Mouse (Mus musculus): Measurements from ENCODE around the gene Tcf7l1.

Gene Tcf7l1

DNA sequence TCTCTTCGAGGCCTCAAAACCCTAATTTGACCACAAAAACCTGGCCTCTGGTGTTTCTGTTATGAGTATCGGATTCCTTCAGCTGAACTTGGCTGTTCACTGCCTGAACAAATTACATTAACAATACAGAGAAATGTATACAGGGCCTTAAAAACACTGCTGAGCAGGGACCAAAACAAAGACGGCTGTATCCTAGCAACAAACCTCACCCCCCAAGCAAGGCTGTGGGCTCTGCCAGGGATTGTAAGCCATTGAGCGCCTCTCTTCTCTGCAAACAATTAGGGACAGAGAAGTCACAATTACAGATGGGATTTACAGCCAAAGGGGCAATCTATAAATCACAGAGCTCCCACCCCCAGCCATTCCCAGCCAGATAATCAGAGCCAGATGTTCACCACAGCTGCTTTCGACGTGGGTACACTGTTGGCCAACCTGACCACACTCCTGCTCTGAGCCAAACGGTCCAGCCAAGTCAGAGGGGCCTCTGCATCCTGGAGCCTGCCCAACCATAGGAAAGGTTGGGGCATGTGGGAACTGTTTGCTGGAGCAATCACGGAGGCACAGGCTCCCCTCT lies 77.5 kb downstream of the Tcf7l1 start:
- no peak for DNase-seq (ENCODE audit: inconsistent age in 2 of 2, low spot score in 1 of 2)

DNA sequence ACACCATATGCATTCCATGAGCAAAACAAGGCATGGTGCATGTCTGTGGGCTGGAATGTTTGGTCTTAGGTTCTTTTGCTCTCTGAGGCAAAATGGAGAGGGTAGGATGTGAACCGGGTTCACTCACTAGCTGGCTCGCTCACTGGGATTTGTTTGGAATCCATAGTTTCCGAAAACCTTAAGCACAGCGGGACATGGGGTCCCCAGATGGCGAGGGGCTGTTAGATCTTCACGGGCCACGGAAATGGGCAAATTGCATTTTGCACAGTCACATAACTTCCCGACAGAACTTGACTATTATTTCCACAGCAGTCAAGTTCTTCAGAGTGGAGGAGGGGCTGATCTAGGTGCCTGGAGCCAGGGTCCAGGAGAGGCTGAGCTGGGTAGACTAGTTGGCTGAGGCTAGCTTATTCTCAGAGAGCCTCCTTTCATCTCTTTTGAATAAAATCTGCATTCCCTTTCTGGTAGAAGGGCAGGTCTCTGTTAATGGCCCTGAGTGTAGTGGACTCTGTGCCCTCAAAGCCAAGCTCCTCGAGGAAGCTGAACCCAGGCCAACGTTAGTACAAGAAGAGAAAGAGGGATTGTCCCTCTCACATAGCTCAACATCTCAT lies 78.1 kb downstream of the Tcf7l1 start:
- DNase-seq (ENCODE audit: inconsistent age in 2 of 2, low spot score in 1 of 2), result no peak

DNA sequence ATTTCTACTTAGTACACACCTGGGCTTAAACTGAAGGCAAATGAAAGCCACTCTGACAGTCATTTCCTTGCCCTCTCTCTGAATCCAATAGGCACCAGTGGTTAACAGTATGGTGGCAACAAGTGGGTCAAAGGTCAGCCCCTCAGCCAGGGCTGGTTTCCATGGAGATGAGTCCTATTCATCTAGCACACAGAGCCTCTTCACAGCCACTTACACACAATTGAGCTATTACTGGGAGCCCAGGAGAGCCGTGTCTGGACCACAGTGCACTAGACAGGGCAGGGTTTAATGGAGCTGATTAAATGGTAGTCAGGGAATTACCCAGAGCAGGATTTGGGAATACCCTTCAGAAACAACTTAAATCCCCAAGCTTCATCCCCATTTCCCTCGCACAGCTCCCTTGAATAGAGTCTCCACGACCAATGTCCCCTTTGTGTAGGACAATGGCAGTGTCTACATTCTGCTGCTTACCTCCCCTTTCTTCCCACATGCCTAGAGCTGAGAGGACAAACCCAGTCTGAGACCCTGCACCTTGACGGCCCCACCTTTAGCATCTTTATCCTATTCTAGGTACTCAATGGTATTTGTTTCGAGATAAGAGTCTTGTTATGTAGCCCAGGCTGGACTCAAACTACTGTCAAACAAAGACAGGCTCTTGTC lies 89.5 kb downstream of the Tcf7l1 start:
- DNase-seq (ENCODE audit: inconsistent age in 2 of 2, low spot score in 1 of 2), result no peak

DNA sequence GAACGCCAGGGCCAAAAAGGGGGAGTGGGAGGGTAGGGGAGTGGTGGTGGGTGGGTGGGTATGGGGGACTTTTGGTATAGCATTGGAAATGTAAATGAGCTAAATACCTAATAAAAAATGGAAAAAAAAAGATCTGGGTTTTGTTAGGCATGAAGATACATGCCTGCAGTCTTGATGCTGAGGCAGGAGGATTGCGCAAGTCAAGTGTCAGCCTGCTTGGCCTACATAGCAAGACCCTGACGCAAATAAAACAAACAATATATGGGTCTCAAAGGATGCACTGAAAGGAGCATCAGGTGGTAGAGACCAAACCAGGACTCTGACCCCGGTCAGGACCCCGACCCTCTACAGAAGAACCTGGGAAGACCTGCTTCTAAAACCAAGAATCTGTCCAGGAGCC lies 90.5 kb downstream of the Tcf7l1 start:
- DNase-seq (ENCODE audit: inconsistent age in 2 of 2, low spot score in 1 of 2), result no peak

DNA sequence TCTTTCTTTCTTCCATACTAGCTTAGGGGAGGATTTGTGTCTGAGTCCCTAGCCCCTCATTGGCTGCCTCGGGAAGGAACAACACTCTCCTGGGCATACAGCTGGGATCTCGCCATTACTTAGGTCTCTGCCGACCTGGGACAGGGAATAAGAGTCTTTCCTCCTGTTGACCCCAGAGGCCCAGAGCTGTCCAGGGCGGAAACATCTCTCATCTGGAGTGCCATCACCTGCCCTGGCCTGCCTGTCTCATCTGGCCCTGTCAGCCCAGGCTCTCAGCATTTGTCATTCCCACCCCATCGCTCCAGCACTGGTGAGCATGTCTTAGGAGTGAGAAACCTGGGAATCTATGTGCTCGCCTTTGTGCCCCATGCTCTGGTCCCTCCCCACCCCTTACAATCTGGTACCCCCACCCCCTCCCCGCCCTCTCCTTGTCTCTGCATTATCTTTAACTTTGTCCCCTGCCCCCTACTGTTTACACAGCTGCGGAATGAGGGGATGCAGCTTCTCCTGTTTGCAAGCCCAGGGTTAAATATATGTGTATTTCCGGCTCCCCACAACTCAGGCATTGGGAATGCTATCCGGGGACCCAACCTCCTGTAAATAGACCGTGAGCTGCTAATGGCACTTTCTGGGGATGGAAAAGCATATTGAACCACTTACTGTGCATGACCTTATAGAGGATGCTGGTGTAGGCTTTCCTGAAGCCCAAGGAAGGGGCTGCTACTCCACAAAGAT lies 92.3 kb downstream of the Tcf7l1 start:
- no peak for DNase-seq (ENCODE audit: inconsistent age in 2 of 2, low spot score in 1 of 2)

DNA sequence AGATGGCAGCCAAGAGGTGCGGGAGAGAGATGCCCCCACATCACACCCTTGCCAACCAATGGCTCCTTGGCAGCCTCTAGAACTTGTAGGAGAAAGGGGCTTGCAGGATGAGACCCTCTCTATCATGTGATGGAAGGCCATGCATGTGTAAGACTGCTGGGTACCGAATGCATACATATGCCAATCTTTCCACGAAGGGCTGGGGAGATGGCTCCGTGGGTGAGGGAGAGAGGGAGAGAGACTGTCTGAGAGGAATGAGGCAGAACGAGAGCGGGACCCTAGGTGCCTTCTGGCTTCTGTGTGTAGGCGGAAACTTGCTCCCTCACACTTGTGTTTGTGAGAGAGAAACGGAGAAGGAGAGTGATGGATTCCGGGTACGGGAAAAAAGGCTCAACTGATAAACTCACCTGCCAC lies 94.3 kb downstream of the Tcf7l1 start:
- DNase-seq (ENCODE audit: inconsistent age in 2 of 2, low spot score in 1 of 2), result no peak

DNA sequence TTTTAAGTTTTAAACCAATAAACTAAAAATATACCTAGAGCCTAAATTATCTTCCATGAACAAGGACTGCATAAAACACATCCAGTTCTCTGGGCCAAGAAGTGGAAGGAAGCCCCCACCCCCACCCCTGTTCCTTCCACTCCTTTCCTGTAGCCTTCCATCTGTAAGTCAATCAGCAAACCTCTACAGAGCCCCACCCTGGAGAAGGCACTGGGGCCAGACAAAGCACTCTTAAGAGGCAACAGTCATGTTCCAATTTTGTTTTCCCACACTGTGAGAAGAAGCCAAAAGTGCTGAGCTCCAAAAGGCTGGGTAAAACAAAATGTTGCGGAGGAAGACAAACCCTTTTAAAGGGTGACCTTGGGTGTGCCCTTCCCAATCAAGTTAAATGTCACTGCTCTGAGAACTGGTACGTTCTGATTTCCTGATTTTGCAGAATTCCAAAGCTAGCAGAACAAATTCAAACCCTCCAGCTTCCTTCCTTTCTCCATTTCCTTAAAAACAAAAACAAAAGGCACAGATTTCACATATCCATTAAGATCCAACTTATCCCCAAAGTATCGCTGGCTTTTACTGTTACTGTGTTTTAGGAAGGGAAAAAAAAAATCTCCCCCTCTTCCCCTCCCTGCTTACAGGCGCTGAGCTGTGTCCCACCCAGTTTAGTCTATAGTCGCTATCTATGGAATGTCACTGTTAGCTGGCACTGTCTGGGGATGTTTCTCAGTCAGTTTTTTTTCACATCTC lies 94.8 kb downstream of the Tcf7l1 start:
- DNase-seq (ENCODE audit: inconsistent age in 2 of 2, low spot score in 1 of 2), result peak; percentile 31 to 70

DNA sequence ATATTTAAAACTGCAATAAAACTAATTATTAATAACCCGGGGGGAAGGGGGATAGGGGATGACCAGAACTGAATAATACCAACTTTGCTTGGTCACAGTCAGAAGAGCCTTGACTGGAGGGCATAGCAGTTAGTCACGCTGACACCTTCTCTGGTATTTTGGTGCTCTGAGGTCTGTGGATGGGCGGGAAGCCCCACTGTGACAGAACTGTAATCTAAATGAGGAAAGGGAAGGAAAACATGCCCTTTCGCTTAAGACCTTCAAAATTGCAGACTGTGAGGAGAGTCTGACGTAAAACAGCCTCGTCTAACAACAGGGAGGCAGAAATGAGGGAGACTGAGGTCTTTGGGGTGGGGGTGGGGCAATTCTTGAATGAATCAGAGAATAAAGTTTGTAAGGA lies 96.6 kb downstream of the Tcf7l1 start:
- peak; percentile 57 to 75 for DNase-seq (ENCODE audit: inconsistent age in 2 of 2, low spot score in 1 of 2)

DNA sequence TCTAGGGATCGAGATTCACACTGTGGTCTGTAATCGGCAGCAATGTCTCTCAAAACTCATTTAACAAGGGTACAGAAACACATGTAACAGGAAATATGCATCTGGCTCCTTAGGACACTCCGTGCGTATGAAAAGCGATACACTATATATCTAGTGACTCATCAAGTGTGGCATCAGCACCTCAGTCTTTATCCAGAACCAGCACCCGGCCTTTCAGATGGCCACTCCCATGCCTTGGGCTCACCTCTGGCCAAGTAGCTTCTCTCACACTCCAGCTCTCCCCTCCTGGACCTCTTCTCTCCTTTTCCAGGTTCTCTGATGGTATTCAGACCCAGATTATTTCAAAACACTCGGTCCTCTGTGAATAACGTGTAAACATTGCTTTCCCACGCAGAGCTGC lies 97.5 kb downstream of the Tcf7l1 start:
- no peak for DNase-seq (ENCODE audit: inconsistent age in 2 of 2, low spot score in 1 of 2)

DNA sequence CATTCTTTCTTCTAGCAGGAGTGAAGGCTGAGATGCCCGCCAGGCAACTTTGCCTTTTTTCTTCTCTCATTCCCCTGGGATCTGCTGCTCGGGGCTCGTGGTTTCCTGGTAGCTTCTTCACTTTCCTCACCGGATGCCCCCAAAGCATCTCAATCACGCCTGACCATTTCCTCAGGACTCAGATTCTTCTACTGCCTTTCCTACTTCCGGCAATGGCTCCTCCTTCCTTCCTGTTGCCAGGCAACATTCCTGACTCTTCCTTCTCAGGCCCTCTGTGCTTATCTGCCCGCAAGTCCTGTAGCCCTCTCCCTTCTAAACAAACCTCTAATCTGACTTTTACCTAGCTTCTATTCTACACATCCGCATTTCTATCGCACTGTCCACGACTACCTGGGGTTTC lies 98.5 kb downstream of the Tcf7l1 start:
- DNase-seq (ENCODE audit: inconsistent age in 2 of 2, low spot score in 1 of 2), result peak in 1 of 2 experiments; percentile 34

DNA sequence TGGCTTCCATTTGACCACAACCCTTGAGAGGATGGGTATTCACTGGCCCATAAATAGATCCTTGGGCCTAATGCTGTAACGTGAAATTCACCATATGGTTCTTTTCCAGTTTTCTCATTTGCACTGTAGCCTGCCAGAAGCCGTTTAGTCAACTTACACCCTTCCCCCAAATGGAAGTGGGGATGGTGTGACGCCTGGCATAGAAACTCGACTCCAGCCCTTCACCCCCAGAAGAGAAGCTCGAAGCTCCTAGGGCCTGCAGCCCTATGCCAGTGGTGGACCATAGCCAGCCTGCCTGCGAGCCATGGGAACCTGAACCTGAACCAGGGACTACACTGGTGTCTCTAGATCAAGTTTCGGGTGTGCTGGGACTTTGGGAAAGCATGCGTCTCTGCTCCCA lies 99.1 kb downstream of the Tcf7l1 start:
- no peak for DNase-seq (ENCODE audit: inconsistent age in 2 of 2, low spot score in 1 of 2)

DNA sequence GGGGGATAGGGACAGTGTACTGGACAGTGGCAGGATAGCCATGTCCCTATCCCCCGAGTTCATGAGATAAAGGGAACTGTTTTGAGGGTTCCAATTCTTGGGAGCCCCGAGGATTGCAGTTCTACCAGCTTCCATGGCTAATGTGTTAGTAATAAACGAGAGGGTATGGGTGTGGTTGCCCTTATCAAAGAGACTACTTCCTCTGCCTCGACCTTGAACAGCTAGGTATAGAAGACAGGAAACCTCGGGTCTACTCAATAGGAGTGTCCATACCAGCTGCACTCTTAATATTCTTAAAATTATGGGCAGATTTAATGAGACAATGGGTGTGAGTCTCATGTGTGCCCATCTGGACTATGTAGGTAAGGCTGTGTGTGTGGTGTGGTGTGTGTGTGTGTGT lies 100.0 kb downstream of the Tcf7l1 start:
- DNase-seq (ENCODE audit: inconsistent age in 2 of 2, low spot score in 1 of 2), result no peak

DNA sequence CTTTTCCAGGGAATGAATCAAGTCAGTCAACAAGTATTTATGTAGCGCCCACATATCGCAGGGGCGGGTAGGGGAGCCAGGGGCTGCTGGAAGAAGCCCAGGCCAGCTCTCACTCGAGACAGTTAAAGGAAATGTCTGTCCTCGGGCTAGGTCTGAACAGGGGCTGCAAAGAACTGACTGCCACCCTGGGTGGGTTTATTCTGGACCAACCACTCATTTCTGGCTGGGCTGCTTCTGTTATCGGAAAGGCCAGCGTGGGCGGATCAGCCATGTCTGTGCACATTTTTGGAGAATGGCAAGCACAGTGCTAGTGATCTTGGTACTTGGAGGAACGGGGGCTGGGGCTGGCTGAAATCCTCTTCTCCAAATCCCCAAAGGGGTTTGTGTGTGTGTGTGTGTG lies 103.9 kb downstream of the Tcf7l1 start:
- no peak for DNase-seq (ENCODE audit: inconsistent age in 2 of 2, low spot score in 1 of 2)

DNA sequence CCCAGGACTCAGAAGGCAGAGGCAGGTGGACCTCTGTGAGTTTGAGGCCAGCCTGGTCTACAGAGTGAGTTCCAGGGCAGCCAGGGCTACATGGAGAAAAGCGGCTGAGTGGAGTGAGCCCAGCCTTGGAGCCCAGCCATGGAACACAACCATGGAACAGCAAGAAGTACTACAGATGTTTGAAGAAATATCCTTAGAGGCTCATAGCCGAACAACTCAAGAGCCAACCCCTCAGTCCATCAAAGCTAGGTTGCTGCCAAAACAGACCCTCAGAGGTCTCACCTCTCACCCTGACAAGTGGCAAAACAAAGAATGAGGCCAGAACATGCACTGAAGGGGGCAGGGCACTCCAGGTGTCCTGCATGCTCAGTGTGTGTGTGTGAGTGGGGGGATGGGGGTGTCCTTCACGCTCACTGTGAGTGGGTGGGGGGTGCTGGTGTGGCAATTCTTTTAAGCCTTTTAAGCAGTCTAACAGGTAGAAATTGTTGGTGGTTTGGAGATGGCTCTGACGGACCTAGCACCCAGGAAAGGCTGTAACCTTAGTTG lies 104.7 kb downstream of the Tcf7l1 start:
- DNase-seq (ENCODE audit: inconsistent age in 2 of 2, low spot score in 1 of 2), result no peak

DNA sequence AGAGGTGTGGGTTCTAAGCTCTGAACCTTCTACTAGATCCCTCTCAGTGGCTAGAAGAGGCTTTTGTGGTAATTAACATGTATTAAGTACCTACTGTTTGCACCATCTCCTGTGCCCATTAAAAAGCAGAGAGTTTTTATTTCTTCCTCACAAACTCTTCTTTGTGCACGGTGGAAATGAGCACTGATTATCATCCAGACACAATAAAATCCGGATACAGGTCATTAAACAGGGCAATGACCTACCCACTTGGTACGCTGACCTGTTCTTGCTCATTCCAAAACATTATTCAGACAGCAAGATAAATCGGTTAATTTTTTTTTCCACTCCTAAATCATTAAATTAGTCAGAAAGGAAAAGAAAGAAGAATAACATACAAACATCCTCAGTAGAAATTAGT lies 106.8 kb downstream of the Tcf7l1 start:
- DNase-seq (ENCODE audit: inconsistent age in 2 of 2, low spot score in 1 of 2), result no peak

DNA sequence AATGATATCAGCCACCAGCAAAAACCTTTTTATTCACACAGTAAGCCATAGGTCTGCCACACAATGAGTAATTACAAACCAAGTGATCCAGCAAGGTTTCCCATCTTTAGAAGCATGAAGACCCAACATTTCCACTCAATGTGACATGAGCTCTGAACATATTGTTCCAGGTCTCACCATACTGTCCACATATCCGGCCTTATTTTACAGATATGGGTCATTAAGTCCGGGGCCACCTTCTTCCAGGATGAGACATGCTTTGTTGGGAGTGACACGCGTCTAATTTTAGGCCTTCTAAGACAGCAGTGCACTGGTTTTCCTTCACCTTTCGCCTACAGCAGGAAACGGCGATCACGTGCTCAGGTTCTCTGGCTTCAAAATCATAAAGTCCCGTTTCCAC lies 108.1 kb downstream of the Tcf7l1 start:
- DNase-seq (ENCODE audit: inconsistent age in 2 of 2, low spot score in 1 of 2), result no peak

DNA sequence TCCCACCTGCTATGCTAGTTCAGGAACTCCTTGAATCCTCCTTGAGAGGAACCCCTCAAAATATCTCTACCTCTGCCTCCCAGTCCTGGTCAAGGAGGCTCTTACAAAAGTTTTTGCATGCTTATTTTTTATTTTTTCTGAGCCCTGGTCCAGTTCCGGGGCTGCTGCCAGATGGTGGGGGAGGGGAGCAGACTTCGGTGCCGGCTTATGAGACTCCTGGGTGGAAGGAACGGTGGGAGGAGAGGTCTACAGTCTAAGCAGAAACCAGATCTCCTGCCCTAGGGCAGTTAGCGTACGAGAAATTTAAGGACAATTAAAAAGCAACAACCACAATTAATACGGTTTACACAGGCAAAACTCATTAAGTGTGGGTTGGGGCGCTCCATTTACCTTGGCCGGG lies 110.4 kb downstream of the Tcf7l1 start:
- no peak for DNase-seq (ENCODE audit: inconsistent age in 2 of 2, low spot score in 1 of 2)

DNA sequence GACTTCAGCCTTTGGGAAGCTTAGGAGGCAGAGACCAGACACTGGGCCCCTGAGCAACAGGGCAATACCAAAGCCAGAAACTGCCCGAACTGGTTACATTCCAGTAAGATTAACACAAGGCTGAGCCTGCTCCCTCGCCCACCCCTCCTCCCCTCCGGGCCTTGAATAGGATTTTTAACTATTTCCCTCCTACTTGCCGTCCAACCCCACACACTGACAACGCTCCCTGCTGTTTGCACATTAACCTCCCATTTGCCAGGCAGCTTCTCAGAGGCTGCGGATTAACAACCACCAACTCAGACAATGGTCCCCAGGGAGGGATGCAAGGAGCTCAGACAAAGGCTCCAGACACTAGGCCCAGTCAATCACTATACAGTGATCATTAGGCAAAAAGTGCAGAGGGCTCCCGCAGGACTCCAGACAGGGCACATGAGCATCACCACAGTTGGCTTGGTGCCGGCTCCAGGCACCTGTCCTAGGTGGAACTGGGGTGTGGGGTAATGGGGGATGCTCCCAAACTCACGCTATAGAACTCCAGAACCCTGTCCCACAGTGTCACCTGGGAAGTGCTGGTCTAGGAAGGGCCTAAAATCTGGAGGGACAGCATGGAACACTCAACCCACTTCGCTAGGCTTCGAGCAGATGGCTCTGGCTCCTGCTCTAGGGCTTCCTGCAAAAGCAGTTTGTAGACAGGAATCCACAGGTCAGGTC lies 111.4 kb downstream of the Tcf7l1 start:
- DNase-seq (ENCODE audit: inconsistent age in 2 of 2, low spot score in 1 of 2), result no peak

DNA sequence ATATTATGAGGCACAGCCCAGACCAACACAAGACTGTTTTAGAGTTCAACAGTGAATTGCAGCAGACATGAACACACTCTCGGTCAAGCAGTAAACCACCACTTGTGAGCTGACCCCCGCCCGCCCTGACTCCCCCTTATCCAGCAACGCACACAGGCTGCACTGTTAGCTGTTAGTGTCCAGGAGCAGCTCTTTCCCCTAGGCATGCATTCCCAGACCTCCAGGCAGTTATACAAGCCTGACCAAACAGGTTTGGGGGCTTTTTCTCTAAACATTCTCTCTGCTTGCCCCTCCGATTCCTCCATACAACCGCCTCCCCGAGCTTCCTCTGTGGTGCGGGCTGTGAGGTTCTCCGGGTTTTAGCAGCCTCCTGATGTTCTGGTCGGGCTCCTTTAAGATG lies 112.0 kb downstream of the Tcf7l1 start:
- DNase-seq (ENCODE audit: inconsistent age in 2 of 2, low spot score in 1 of 2), result no peak

DNA sequence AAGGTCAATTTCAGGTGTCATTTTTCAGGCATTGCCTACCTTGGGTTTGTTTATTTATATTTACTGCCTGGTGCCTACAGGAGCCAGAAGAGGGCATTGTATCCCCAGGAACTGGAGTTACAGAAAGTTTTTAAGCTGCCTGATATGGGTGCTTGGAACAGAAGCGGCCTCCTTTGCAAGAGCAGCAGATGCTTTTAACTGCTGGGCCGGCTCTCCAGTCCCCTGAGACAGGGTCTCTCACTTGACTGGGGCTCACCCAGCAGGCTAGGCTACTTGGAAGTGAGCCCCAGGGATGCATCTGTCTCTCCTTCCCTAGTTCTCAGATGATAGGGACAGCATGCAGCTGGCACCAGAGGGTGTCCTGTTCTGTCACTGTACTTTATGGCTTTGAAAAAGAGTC lies 112.7 kb downstream of the Tcf7l1 start:
- no peak for DNase-seq (ENCODE audit: inconsistent age in 2 of 2, low spot score in 1 of 2)

DNA sequence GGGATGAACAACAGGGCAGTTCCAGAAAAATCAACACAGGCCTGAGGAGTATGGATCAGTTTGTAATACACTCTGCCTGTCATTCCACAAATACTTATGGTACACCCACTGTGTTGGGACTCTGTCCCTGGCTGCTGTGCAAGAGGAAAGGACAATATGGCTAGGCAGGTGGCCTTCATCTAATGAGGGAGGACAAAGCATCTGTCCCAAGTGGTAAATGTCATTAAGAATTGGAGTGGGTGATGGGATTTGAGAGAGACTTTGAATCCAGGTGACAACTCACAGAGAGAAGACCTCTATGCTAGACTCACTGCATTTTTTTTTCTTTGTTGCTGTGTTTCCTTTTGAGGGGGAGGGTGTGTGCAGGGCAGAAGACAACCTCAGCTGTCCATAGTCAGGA lies 115.3 kb downstream of the Tcf7l1 start:
- DNase-seq (ENCODE audit: inconsistent age in 2 of 2, low spot score in 1 of 2), result no peak

Data from adrenal gland, adult (tissue).